Mouse (Mus musculus): Measurements from ENCODE around the gene Mdm2. TPM values are rescaled to one million over a fixed set of nuclear protein-coding genes. Genes with fewer than 3 reads are reported as not detected.
"Not testable (repeated sequence)": the region's sequence is repeated elsewhere in the genome, so short reads cannot be mapped to it uniquely, and the experiment has no call there.

Mdm2 gene
- 10 to 100 TPM; 50.1 to 51.8 TPM for total RNA-seq (2021)
- 24.5 and 36.2 TPM in 2 replicates for polyA plus RNA-seq (2012; rRNA removed)
- long read RNA-seq, transcript Mdm2-201 (12 exons, 3,099 nt): major isoform, 41 of 75 reads
- long read RNA-seq, partial matches to known transcripts: 26 of 75 reads
- long read RNA-seq, other reads (novel, unspliced or antisense): 7 of 75 reads

- DNase-seq: peak; percentile 96 to 97
- Histone ChIP-seq H3K27me3 (ENCODE audit: control insufficient read depth, insufficient read depth, low read length) (no peaks in the 10 kb centered on the region), H3K36me3 (ENCODE audit: control insufficient read depth, insufficient read depth, low read length) (peaks cover 19% of the 10 kb centered on the region), H3K27ac (peak within 1 kb of the TSS; percentile 100), H3K9ac (ENCODE audit: low read depth, low read length) (peak within 1 kb of the TSS; percentile 86), H3K79me2 (replicated peaks; ENCODE audit: control insufficient read depth, insufficient read depth, low read length) (peaks cover 3% of the 10 kb centered on the region; the same call in 1 of the 2 replicates), H3K4me1 (ENCODE audit: control insufficient read depth, insufficient read depth, low read length) (peaks cover 8% of the 10 kb centered on the region), H3K4me3 (peak within 1 kb of the TSS; percentile 97)
- TF ChIP-seq EP300 (IDR thresholded peaks at IDR 0.05; ENCODE audit: insufficient read depth, low read depth, low read length) (no peak), POLR2A (IDR thresholded peaks at IDR 0.05; ENCODE audit: insufficient read depth, low read depth, low read length) (peak; percentile 82), CTCF (IDR thresholded peaks at IDR 0.05) (peak; percentile 89)
- intact Hi-C loops (cut with DNase I): loop anchor here (2.0 kb wide), 1 partner anchor 34 kb away; no protein-coding TSS in a partner anchor
- under 1% methylated on average over 52 of the region's 52 CpGs for WGBS
Observed at GRCm38 (mm10) chr10:117710604-117711141, at the start of gene Mdm2. Gene Mdm2 (minus strand): TSS chr10:117710758.

GRCm38 (mm10) chr10:117759844-117760630 is 49.5 kb upstream of the Mdm2 start:
- no peaks in the 10 kb centered on the region for H3K79me2 ChIP-seq (replicated peaks; ENCODE audit: control insufficient read depth, insufficient read depth, low read length)
- no peak for DNase-seq
- no peaks in the 10 kb centered on the region for H3K36me3 ChIP-seq (ENCODE audit: control insufficient read depth, insufficient read depth, low read length)
- H3K27ac ChIP-seq: no peak overlapping the region
- no peak overlapping the region for H3K9ac ChIP-seq (ENCODE audit: low read depth, low read length)
- intact Hi-C loops (cut with DNase I): no loop called here
- TF ChIP-seq EP300 (IDR thresholded peaks at IDR 0.05; ENCODE audit: insufficient read depth, low read depth, low read length) (no peak), POLR2A (IDR thresholded peaks at IDR 0.05; ENCODE audit: insufficient read depth, low read depth, low read length) (no peak), CTCF (IDR thresholded peaks at IDR 0.05) (no peak)
- WGBS: 93% methylated on average over 10 of the region's 10 CpGs
- H3K4me3 ChIP-seq: no peak overlapping the region
- no peaks in the 10 kb centered on the region for H3K27me3 ChIP-seq (ENCODE audit: control insufficient read depth, insufficient read depth, low read length)
- no peaks in the 10 kb centered on the region for H3K4me1 ChIP-seq (ENCODE audit: control insufficient read depth, insufficient read depth, low read length)

GRCm38 (mm10) chr10:117758749-117759727 is 48.5 kb upstream of the Mdm2 start:
- no peaks in the 10 kb centered on the region for H3K4me1 ChIP-seq (ENCODE audit: control insufficient read depth, insufficient read depth, low read length)
- H3K27me3 ChIP-seq (ENCODE audit: control insufficient read depth, insufficient read depth, low read length): no peaks in the 10 kb centered on the region
- no peaks in the 10 kb centered on the region for H3K79me2 ChIP-seq (replicated peaks; ENCODE audit: control insufficient read depth, insufficient read depth, low read length)
- no peak overlapping the region for H3K27ac ChIP-seq
- no peak for TF ChIP-seq POLR2A (IDR thresholded peaks at IDR 0.05; ENCODE audit: insufficient read depth, low read depth, low read length)
- TF ChIP-seq EP300 (IDR thresholded peaks at IDR 0.05; ENCODE audit: insufficient read depth, low read depth, low read length): no peak
- no peak for TF ChIP-seq CTCF (IDR thresholded peaks at IDR 0.05)
- WGBS: 86% methylated on average over 18 of the region's 18 CpGs
- no peaks in the 10 kb centered on the region; the same call in 1 of the 2 replicates for H3K36me3 ChIP-seq (ENCODE audit: control insufficient read depth, insufficient read depth, low read length)
- intact Hi-C loops (cut with DNase I): no loop called here
- H3K4me3 ChIP-seq: no peak overlapping the region
- DNase-seq: no peak
- H3K9ac ChIP-seq (ENCODE audit: low read depth, low read length): no peak overlapping the region

DNA sequence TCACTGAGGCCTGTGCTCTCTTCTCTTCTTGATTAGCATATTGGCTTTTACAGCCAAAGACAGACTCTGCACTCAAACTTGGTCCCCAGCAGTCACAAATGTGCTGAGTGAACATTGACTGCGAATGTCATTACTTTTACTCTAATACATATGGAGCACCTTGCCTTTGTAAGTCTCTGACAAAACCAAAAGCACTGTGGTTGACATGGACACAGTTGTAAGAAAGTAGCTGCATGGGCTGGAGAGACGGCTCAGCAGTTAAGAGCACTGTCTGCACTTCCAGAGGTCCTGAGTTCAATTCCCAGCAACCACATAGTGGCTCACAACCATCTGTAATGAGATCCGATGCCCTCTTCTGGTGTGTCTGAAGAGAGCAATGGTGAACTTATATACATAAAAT is 47.8 kb upstream of the Mdm2 start:
- H3K79me2 ChIP-seq (replicated peaks; ENCODE audit: control insufficient read depth, insufficient read depth, low read length); H3K27ac ChIP-seq; H3K4me1 ChIP-seq (ENCODE audit: control insufficient read depth, insufficient read depth, low read length); H3K9ac ChIP-seq (ENCODE audit: low read depth, low read length); H3K4me3 ChIP-seq; H3K27me3 ChIP-seq (ENCODE audit: control insufficient read depth, insufficient read depth, low read length); H3K36me3 ChIP-seq (ENCODE audit: control insufficient read depth, insufficient read depth, low read length); DNase-seq; intact Hi-C loops (cut with DNase I): not testable (repeated sequence)
- 95% methylated on average over 3 of the region's 3 CpGs for WGBS

GRCm38 (mm10) chr10:117757796-117758342 is 47.3 kb upstream of the Mdm2 start:
- H3K36me3 ChIP-seq (ENCODE audit: control insufficient read depth, insufficient read depth, low read length): no peaks in the 10 kb centered on the region; the same call in 1 of the 2 replicates
- no peak overlapping the region for H3K4me3 ChIP-seq
- no peak for DNase-seq
- no peak overlapping the region for H3K9ac ChIP-seq (ENCODE audit: low read depth, low read length)
- 96% methylated on average over 7 of the region's 7 CpGs for WGBS
- H3K27ac ChIP-seq: no peak overlapping the region
- TF ChIP-seq CTCF (IDR thresholded peaks at IDR 0.05) (no peak), EP300 (IDR thresholded peaks at IDR 0.05; ENCODE audit: insufficient read depth, low read depth, low read length) (no peak), POLR2A (IDR thresholded peaks at IDR 0.05; ENCODE audit: insufficient read depth, low read depth, low read length) (no peak)
- no peaks in the 10 kb centered on the region for H3K79me2 ChIP-seq (replicated peaks; ENCODE audit: control insufficient read depth, insufficient read depth, low read length)
- H3K4me1 ChIP-seq (ENCODE audit: control insufficient read depth, insufficient read depth, low read length): no peaks in the 10 kb centered on the region
- no peaks in the 10 kb centered on the region for H3K27me3 ChIP-seq (ENCODE audit: control insufficient read depth, insufficient read depth, low read length)
- intact Hi-C loops (cut with DNase I): no loop called here
